Mouse (Mus musculus) ES-Bruce4 (cell line): ENCODE data around the gene Sdc4. TPM values are rescaled to one million over a fixed set of nuclear protein-coding genes. Genes with fewer than 3 reads are reported as not detected.

Source experiments
- H3K27ac ChIP-seq: 2 replicates; pipeline ENCODE4 v1.5.1; 2012; ENCODE audit warnings: low read length, inconsistent platforms; ENCODE audit not compliant: insufficient read depth
- H3K27me3 ChIP-seq: 2 replicates; pipeline ENCODE4 v1.6.1; 2012; ENCODE audit warnings: mild to moderate bottlenecking, low read length, inconsistent platforms; ENCODE audit not compliant: control insufficient read depth, poor library complexity, insufficient read depth, severe bottlenecking
- H3K36me3 ChIP-seq: 2 replicates; pipeline ENCODE4 v1.6.1; 2012; ENCODE audit warnings: inconsistent platforms, mild to moderate bottlenecking, low read length, moderate library complexity; ENCODE audit not compliant: control insufficient read depth, poor library complexity, insufficient read depth, severe bottlenecking
- H3K4me1 ChIP-seq: one replicate; pipeline ENCODE4 v1.8.1; 2011; ENCODE audit warnings: low read length; ENCODE audit not compliant: control insufficient read depth, insufficient read depth
- H3K4me3 ChIP-seq: 2 replicates; pipeline ENCODE4 v1.5.1; 2011; ENCODE audit warnings: low read depth, mild to moderate bottlenecking, low read length
- H3K9ac ChIP-seq: 2 replicates; pipeline ENCODE4 v1.6.1; 2012; ENCODE audit warnings: low read depth, mild to moderate bottlenecking, inconsistent platforms; ENCODE audit not compliant: poor library complexity, severe bottlenecking
- H3K9me3 ChIP-seq: replicated peaks from 2 replicates; pipeline ENCODE4 v1.6.1; 2012; ENCODE audit warnings: mild to moderate bottlenecking, low read length, inconsistent platforms; ENCODE audit not compliant: control insufficient read depth, poor library complexity, insufficient read depth, severe bottlenecking
- CTCF ChIP-seq: IDR thresholded peaks from one replicate; pipeline ENCODE4 v1.8.1; 2011; ENCODE audit warnings: low read depth, low read length
- EP300 ChIP-seq: IDR thresholded peaks from 2 replicates; pipeline ENCODE4 v1.6.1; 2011; ENCODE audit warnings: low read depth, low read length; ENCODE audit not compliant: insufficient read depth
- POLR2A ChIP-seq: IDR thresholded peaks from one replicate; pipeline ENCODE4 v1.8.1; 2011; ENCODE audit warnings: low read length; ENCODE audit not compliant: insufficient read depth
- polyA plus RNA-seq: library from polyadenylated mRNA; stranded (reverse); fragments of >200 nt; gene quantifications from 2 replicates; pipeline ENCODE4 v1.2.4, GENCODE M21; 2011; ENCODE audit warnings: low read depth; ENCODE audit not compliant: missing spikeins, insufficient read depth, insufficient read length

Sdc4 gene
- polyA plus RNA-seq, result 212 and 213 TPM in 2 replicates

DNA sequence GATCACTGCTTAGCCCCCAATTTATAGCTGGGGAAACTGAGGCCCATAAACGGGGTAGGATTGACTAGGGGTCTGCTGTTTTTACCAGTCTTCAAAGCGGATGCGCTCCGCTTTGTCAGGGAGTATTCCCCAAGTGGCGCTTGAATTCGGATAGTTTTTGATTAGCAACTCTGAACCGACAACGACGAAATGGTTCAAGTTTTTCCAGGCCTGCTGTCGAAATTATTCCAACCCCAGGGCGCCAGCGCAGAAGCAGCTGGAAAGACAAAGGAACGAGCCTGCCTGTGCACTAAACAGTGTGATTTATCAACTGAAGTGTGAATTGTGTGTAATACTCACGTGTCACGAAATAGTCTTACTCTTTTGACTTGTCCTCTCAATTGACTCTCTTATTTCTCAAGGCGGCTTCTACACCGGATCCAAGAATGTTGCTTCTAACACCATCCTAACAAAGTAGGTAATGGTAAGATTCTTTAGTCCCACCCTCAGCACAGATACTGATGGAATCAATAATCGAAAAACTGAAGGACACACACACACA lies at the start of gene Sdc4:
Sdc4 (minus strand) TSS at position 428 of the 541 bp plus-strand sequence.
- no peak for TF ChIP-seq POLR2A
- no peak for TF ChIP-seq CTCF
- TF ChIP-seq EP300, result no peak
- Histone ChIP-seq H3K9ac (peak within 1 kb of the TSS; percentile 94), H3K4me3 (peak within 1 kb of the TSS; percentile 97), H3K27me3 (no peaks in the 10 kb centered on the region), H3K27ac (peak within 1 kb of the TSS; percentile 87), H3K9me3 (no peaks in the 10 kb centered on the region), H3K4me1 (peaks cover 11% of the 10 kb centered on the region), H3K36me3 (no peaks in the 10 kb centered on the region)

DNA sequence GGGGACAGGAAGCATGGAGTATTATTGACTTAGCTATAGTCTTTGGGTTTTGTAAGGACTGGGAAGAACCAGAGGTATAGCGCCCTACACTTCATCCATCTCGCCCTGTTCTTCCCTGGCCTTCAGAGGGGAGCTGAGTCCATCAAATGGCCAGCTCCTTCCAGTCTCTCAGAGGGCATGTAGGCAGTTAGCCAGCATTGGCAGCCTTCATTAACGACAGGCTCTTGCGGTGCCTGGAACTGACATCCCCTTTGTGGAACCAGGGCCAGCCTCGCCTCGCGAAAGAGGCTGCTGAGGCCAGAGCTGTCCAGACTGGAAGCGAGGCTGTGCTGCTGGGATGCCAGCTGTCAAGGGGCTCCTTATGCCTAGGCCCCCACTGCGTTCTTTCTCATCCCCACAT lies 44.1 kb upstream of the Sdc4 start:
- TF ChIP-seq EP300 (no peak), CTCF (no peak), POLR2A (no peak)
- H3K27me3 ChIP-seq, result peaks cover 5% of the 10 kb centered on the region
- H3K4me3 ChIP-seq, result no peak overlapping the region

DNA sequence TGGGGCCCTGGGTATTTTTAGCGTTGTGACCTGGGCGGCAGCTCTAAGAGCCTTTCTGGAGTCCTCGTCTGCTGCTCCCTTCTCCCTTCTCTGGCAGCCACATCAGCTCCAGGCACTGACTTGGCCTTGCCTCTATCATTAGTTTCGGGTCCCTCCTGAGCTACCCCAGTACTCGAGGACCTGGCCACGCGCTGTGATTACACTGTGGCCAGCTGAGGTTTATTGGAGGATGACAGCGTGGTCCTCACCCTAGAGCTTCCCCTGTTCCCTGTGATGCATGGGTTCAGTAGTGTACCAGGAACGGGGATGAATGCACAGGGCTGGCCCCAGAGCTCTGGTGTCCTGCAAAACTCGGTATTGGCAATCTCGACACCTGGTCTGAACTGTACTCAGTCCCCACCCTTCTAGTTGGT lies 43.4 kb upstream of the Sdc4 start:
- H3K9me3 ChIP-seq, result no peaks in the 10 kb centered on the region
- H3K4me1 ChIP-seq, result no peaks in the 10 kb centered on the region
- no peaks in the 10 kb centered on the region for H3K36me3 ChIP-seq
- peak overlapping the region; percentile 74 for H3K4me3 ChIP-seq
- no peak for TF ChIP-seq POLR2A
- peak overlapping the region; percentile 68 for H3K9ac ChIP-seq
- H3K27ac ChIP-seq, result no peak overlapping the region
- H3K27me3 ChIP-seq, result peaks cover 5% of the 10 kb centered on the region

More for the DNA sequence above, 44.1 kb upstream of the Sdc4 start:
- H3K9ac ChIP-seq, result no peak overlapping the region
- H3K4me1 ChIP-seq, result no peaks in the 10 kb centered on the region
- no peaks in the 10 kb centered on the region for H3K9me3 ChIP-seq
- H3K36me3 ChIP-seq, result no peaks in the 10 kb centered on the region
- no peak overlapping the region for H3K27ac ChIP-seq

DNA sequence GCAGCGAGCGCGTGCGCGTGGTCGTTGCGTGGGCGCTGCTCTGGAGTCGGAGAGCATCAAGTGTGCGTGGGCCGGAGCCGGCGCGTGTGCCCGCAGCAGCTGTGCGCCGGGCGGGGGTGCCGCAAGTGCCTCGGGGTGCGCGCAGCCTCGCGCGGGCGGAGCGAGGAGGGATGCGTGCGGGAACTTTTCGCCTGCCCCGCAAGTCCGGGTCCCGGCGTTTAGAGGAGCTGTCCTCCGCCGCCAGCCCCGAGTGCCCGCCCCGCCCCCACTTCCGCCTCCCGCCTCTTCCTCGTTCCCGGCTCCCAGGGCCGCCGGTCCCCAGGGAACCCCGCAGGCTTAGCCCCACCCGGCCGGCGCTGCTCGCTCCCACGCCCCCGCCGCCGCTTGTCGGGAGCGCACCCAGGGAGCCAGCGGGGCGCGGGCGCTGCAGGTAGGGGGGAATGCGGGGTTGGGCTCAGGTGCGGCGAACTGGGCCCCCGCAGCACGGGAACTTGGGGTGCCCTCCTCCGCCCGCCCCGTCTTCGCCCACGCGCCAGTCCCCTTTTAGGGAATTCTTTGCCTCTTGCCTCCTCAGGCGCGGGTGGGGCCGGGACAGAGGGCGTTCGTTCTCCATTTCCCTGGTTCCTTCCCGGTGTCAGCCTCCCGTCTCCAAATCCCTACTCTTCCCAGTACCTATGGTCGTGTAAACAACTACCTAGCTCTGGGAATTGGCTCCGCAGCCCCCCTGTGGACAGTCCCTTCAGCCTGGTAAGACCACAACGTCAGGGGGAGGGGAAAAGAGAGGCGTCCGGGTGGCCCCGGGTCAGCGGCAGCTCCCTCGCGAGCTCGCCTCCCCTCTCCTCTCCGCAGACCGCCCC lies 42.8 kb upstream of the Sdc4 start:
- Histone ChIP-seq H3K4me1 (no peaks in the 10 kb centered on the region), H3K27me3 (peaks cover 5% of the 10 kb centered on the region), H3K36me3 (no peaks in the 10 kb centered on the region), H3K27ac (no peak overlapping the region), H3K9me3 (no peaks in the 10 kb centered on the region), H3K9ac (peak overlapping the region; percentile 68), H3K4me3 (peak overlapping the region; percentile 74)
- TF ChIP-seq CTCF (no peak), EP300 (no peak), POLR2A (no peak)

DNA sequence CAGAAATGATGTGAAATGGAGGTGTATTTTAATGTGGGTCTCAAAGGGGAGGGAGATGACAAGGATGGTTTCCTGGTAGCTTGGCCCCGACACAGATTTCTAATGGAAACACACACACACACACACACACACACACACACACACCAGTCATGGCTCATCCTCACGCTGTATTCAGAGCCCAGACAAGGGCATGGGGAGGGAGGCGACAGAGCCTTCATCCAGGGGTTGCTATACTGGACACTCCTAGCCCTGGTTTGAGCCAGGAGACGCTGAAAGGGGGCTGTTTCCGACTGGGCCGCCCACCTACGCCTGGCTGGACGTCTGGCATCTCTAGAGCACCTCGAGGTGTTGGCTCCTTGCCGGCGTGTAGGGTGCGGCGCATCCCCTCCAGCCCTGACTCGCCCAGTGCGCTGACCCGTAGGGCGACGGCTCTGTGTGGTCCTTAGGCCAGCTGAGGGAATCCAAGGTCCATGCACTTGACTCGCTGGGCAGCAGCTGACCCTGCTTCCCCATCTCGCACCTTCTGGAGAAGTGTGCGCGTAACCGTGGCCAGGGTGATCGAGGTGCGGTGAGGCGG lies 42.1 kb upstream of the Sdc4 start, which contains the start of gene Dbndd2:
Dbndd2 (plus strand) TSS at position 426 of the 577 bp plus-strand sequence.
- Histone ChIP-seq H3K36me3 (no peaks in the 10 kb centered on the region), H3K9me3 (no peaks in the 10 kb centered on the region), H3K4me1 (no peaks in the 10 kb centered on the region), H3K4me3 (peak within 1 kb of the TSS; percentile 74), H3K9ac (peak within 1 kb of the TSS; percentile 68), H3K27ac (no peak within 1 kb of the TSS), H3K27me3 (peaks cover 5% of the 10 kb centered on the region)
- TF ChIP-seq CTCF, result no peak
- no peak for TF ChIP-seq POLR2A
- no peak for TF ChIP-seq EP300

DNA sequence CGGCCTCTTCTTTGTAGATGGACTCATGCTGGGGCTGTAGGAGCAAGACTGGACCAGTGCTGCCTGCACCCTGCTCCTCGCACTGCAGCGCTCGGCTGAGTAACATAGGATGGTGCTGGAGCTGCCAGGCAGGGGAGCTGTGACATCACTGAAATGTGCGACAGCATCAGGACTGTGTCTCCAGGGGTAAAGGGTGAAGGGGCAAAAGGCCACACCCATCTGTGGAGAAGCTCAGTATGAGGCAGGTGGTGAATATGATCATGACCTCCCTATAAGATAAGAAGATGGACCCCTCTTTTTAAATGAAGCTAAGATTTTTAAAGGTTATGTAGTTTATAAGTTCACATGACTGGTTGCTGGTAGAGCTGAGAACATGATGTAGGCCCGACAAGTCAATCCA lies 29.9 kb upstream of the Sdc4 start, which contains the start of gene Trp53tg5:
Trp53tg5 (minus strand) TSS at position 101 of the 400 bp plus-strand sequence.
- no peak within 1 kb of the TSS for H3K27ac ChIP-seq

More for the DNA sequence above, 29.9 kb upstream of the Sdc4 start, which contains the start of gene Trp53tg5:
- H3K4me3 ChIP-seq, result no peak within 1 kb of the TSS
- H3K9ac ChIP-seq, result no peak within 1 kb of the TSS
- no peaks in the 10 kb centered on the region for H3K36me3 ChIP-seq
- no peak for TF ChIP-seq POLR2A
- no peak for TF ChIP-seq CTCF
- no peaks in the 10 kb centered on the region for H3K4me1 ChIP-seq
- H3K27me3 ChIP-seq, result no peaks in the 10 kb centered on the region
- H3K9me3 ChIP-seq, result no peaks in the 10 kb centered on the region
